Mouse (Mus musculus): ENCODE data around the gene Sp6. TPM values are rescaled to one million over a fixed set of nuclear protein-coding genes. Genes with fewer than 3 reads are reported as not detected.

Sp6 gene
- total RNA-seq (2012; rRNA removed), result 44.3 and 65.5 TPM in 2 replicates
- total RNA-seq (2014; rRNA removed), result 15.8 and 18.4 TPM in 2 replicates
- 10.0 and 10.1 TPM in 2 replicates for polyA plus RNA-seq (2012; ENCODE audit: insufficient read length, low read depth)

DNA sequence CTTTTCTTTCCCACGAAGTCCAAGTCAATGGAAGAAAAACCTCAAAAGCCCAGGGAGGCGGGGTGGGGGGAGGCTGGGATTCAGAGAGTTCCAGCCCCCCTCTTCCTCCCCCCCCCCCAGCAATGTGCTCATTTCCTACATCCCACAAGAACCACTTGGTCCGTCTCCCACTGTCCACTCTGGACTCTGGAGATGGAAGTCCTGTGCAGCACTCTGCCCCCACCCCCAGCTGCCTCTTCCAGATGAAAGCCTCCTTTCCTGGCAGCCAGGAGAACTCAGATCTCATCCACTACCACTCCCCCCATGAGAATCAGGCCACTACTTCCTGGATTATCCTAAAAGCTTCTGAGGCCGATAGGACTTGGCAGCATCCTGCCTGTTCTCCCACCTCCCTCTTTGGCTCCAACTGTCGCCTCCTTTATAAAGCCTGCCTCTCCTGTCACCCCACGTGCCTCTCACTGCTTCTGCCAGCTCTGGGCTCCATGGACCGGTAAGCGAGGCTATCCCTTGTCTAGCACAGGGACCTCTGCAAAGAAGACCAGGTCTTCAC, at the start of gene Sp6:
Gene Sp6 (plus strand): TSS at position 274 of the 550 bp plus-strand sequence.
- no peaks in the 10 kb centered on the region for H3K79me2 ChIP-seq (replicated peaks; ENCODE audit: control insufficient read depth, extremely low read depth, insufficient read depth, poor library complexity, severe bottlenecking)
- no peak within 1 kb of the TSS for H3K4me2 ChIP-seq (ENCODE audit: insufficient read depth, low read depth, poor library complexity, severe bottlenecking)
- H3K36me3 ChIP-seq (replicated peaks in 1 of 2; ENCODE audit: control insufficient read depth in 1 of 2, insufficient read depth in 1 of 2, low read length in 1 of 2), result no peaks in the 10 kb centered on the region
- H3K27me3 ChIP-seq (replicated peaks), result peaks cover 19% of the 10 kb centered on the region
- in situ Hi-C loops (cut with MboI; ENCODE audit: low pct_ligation_motif_present, low pct_unique_long_range_greater_than_20kb, low sequenced_read_pairs) (no loop called here), dilution Hi-C loops (cut with MboI; ENCODE audit: extremely low pct_ligation_motif_present, extremely low pct_unique_long_range_greater_than_20kb, low sequenced_read_pairs) (no loop called here)
- H3K9ac ChIP-seq (ENCODE audit: insufficient read depth, low read depth), result no peak within 1 kb of the TSS
- no peak within 1 kb of the TSS for H3K4me3 ChIP-seq (replicated peaks in 1 of 3; ENCODE audit: low read depth in 2 of 3, low read length in 2 of 3, poor library complexity in 1 of 3)
- H3K9me3 ChIP-seq (replicated peaks; ENCODE audit: low read length), result no peaks in the 10 kb centered on the region
- no peak for DNase-seq (ENCODE audit: extremely low read depth)
- peaks cover 32 to 68% of the 10 kb centered on the region in 2 experiments for H3K4me1 ChIP-seq (ENCODE audit: control insufficient read depth in 1 of 2, insufficient read depth in 2 of 2)
- H3K27ac ChIP-seq (ENCODE audit: insufficient read depth, low read depth), result no peak within 1 kb of the TSS
- no peak for TF ChIP-seq TBP (conservative IDR thresholded peaks at IDR 0.05; ENCODE audit: low read depth, low read length)
- no peak for TF ChIP-seq RAD21 (IDR thresholded peaks at IDR 0.05; ENCODE audit: low read depth, low read length)
- no peak for TF ChIP-seq IRF4 (IDR thresholded peaks at IDR 0.05; ENCODE audit: low read depth, low read length)
- no peak for TF ChIP-seq NELFE (IDR thresholded peaks at IDR 0.05; ENCODE audit: low read depth, low read length)
- TF ChIP-seq BHLHE40 (IDR thresholded peaks at IDR 0.05; ENCODE audit: low read depth, low read length), result no peak
- TF ChIP-seq SIN3A (IDR thresholded peaks at IDR 0.05; ENCODE audit: low read length), result no peak
- TF ChIP-seq ZMIZ1 (IDR thresholded peaks at IDR 0.05; ENCODE audit: low read depth, low read length), result no peak
- TF ChIP-seq MYC (IDR thresholded peaks at IDR 0.05; ENCODE audit: low read depth, low read length), result no peak
- TF ChIP-seq MAFK (IDR thresholded peaks at IDR 0.05; ENCODE audit: insufficient replicate concordance, low read length), result no peak
- TF ChIP-seq ETS1 (conservative IDR thresholded peaks at IDR 0.05; ENCODE audit: low read depth, low read length), result no peak
- no peak for TF ChIP-seq SMC3 (IDR thresholded peaks at IDR 0.05; ENCODE audit: low read depth, low read length)
- TF ChIP-seq ZKSCAN1 (IDR thresholded peaks at IDR 0.05; ENCODE audit: borderline replicate concordance, low read depth, low read length), result no peak
- TF ChIP-seq MEF2A (IDR thresholded peaks at IDR 0.05; ENCODE audit: borderline replicate concordance, low read depth, low read length), result no peak
- TF ChIP-seq USF2 (conservative IDR thresholded peaks at IDR 0.05; ENCODE audit: low read depth, low read length), result no peak
- TF ChIP-seq KAT2A (IDR thresholded peaks at IDR 0.05; ENCODE audit: insufficient replicate concordance, low read length), result no peak

DNA sequence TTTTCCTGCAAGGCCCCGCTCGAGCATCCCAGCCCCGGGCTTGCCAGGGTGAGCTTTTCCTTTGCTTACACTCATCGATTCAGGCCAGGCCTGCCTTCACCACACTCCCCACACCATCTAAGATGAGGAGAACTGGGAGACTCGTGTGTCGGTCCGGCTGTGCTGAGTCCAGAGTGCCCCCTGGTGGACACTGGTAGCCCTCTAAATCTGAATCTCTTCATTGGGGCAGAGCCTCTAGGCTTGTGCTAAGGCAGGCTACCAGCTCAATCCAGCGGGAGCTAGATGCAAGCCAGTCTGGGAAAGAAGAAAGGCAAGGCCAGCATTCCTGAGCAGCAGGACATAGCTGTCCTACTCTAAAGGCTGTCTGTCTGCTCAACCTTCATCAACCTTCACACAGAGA, 49.6 kb upstream of the Sp6 start:
- Histone ChIP-seq H3K4me1 (ENCODE audit: control insufficient read depth in 1 of 2, insufficient read depth in 2 of 2) (peaks cover 8 to 44% of the 10 kb centered on the region in 2 experiments), H3K4me2 (ENCODE audit: insufficient read depth, low read depth, poor library complexity, severe bottlenecking) (no peak overlapping the region), H3K4me3 (replicated peaks in 1 of 3; ENCODE audit: low read depth in 2 of 3, low read length in 2 of 3, poor library complexity in 1 of 3) (no peak overlapping the region), H3K9me3 (replicated peaks; ENCODE audit: low read length) (no peaks in the 10 kb centered on the region), H3K27ac (ENCODE audit: insufficient read depth, low read depth) (no peak overlapping the region), H3K9ac (ENCODE audit: insufficient read depth, low read depth) (no peak overlapping the region), H3K27me3 (replicated peaks) (no peaks in the 10 kb centered on the region), H3K79me2 (replicated peaks; ENCODE audit: control insufficient read depth, extremely low read depth, insufficient read depth, poor library complexity, severe bottlenecking) (peaks cover 12% of the 10 kb centered on the region), H3K36me3 (replicated peaks in 1 of 2; ENCODE audit: control insufficient read depth in 1 of 2, insufficient read depth in 1 of 2, low read length in 1 of 2) (peaks cover 48 to 69% of the 10 kb centered on the region in 2 experiments)
- in situ Hi-C loops (cut with MboI; ENCODE audit: low pct_ligation_motif_present, low pct_unique_long_range_greater_than_20kb, low sequenced_read_pairs), result loop anchor here (5.0 kb wide), 1 partner anchor 36 kb away; the partner anchor contains the start of gene Prr15l
- dilution Hi-C loops (cut with MboI; ENCODE audit: extremely low pct_ligation_motif_present, extremely low pct_unique_long_range_greater_than_20kb, low sequenced_read_pairs), result no loop called here
- peak; percentile 87 for DNase-seq (ENCODE audit: extremely low read depth)
- TF ChIP-seq MYC (IDR thresholded peaks at IDR 0.05; ENCODE audit: low read depth, low read length), result peak; percentile 62; the same call in 1 of the 2 replicates
- TF ChIP-seq CTCF (conservative IDR thresholded peaks at IDR 0.05 in 1 of 2, IDR thresholded peaks at IDR 0.05 in 1 of 2; ENCODE audit: low read depth in 2 of 2, low read length in 2 of 2), result peak; percentile 70 to 94
- peak; percentile 42; the same call in 1 of the 2 replicates for TF ChIP-seq ZNF384 (IDR thresholded peaks at IDR 0.05; ENCODE audit: low read depth, low read length)
- peak; percentile 64; the same call in 1 of the 2 replicates for TF ChIP-seq IRF4 (IDR thresholded peaks at IDR 0.05; ENCODE audit: low read depth, low read length)
- TF ChIP-seq TBP (conservative IDR thresholded peaks at IDR 0.05; ENCODE audit: low read depth, low read length), result no peak
- no peak for TF ChIP-seq ETS1 (conservative IDR thresholded peaks at IDR 0.05; ENCODE audit: low read depth, low read length)
- no peak for TF ChIP-seq GABPA (IDR thresholded peaks at IDR 0.05; ENCODE audit: insufficient replicate concordance, low read depth, low read length)
- peak; percentile 45; the same call in 1 of the 2 replicates for TF ChIP-seq MXI1 (IDR thresholded peaks at IDR 0.05; ENCODE audit: low read depth, low read length)
- no peak for TF ChIP-seq E2F4 (IDR thresholded peaks at IDR 0.05; ENCODE audit: insufficient replicate concordance, low read depth, low read length)
- TF ChIP-seq BHLHE40 (IDR thresholded peaks at IDR 0.05; ENCODE audit: low read depth, low read length), result no peak
- TF ChIP-seq ELF1 (IDR thresholded peaks at IDR 0.05; ENCODE audit: low read depth, low read length), result no peak
- TF ChIP-seq TCF12 (IDR thresholded peaks at IDR 0.05; ENCODE audit: low read depth, low read length), result 0 out of 2 replicates have a peak, but pooled peaks have one; percentile 57
- TF ChIP-seq SMC3 (IDR thresholded peaks at IDR 0.05; ENCODE audit: low read depth, low read length), result peak; percentile 88
- no peak for TF ChIP-seq KAT2A (IDR thresholded peaks at IDR 0.05; ENCODE audit: insufficient replicate concordance, low read length)
- no peak for TF ChIP-seq RCOR1 (conservative IDR thresholded peaks at IDR 0.05; ENCODE audit: low read depth, low read length)
- no peak for TF ChIP-seq UBTF (IDR thresholded peaks at IDR 0.05; ENCODE audit: low read depth, low read length)
- no peak for TF ChIP-seq EP300 (IDR thresholded peaks at IDR 0.05; ENCODE audit: low read length)
- no peak for TF ChIP-seq CHD1 (IDR thresholded peaks at IDR 0.05; ENCODE audit: low read depth, low read length)
- no peak for TF ChIP-seq MAZ (IDR thresholded peaks at IDR 0.05; ENCODE audit: low read depth, low read length)
- no peak for TF ChIP-seq JUN (IDR thresholded peaks at IDR 0.05; ENCODE audit: insufficient read depth, low read depth, low read length)
- no peak for TF ChIP-seq MEF2A (IDR thresholded peaks at IDR 0.05; ENCODE audit: borderline replicate concordance, low read depth, low read length)
- TF ChIP-seq ZMIZ1 (IDR thresholded peaks at IDR 0.05; ENCODE audit: low read depth, low read length), result 0 out of 2 replicates have a peak, but pooled peaks have one; percentile 17
- 0 out of 2 replicates have a peak, but pooled peaks have one; percentile 8 for TF ChIP-seq JUND (conservative IDR thresholded peaks at IDR 0.05; ENCODE audit: low read depth, low read length)
